Mouse (Mus musculus) T-cell, adult 2 months (primary cell): ENCODE data around the gene Faim.

ENCODE experiments used
- DNase-seq: peaks from one replicate; pipeline ENCODE4 v3.0.0; 2022; ENCODE audit warnings: low spot score

Faim gene

DNA sequence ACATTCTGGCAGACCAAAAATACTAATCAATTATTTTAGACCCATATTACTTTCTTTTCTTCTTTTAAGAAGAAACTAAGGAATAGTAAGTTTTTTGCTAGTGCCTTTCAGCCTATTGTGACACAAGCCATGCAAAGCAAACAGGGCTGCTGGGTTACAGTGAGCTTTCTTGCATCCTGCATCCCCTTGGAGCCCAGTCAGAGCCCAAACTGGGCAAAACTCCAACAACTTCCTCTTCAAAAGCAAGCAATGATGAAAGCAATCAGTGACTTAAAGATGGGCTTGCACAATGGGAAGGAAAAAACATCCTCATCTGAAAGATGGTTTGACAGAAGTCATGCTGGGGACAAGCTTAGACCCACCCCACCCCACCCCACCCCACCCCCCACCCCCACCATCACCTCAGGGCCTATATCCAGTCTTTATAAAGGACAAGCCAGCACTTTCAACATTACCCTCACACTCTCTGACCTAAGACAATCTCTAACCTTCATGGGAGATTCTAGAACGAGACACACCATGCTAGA lies 62.6 kb downstream of the Faim start:
- no peak for DNase-seq

DNA sequence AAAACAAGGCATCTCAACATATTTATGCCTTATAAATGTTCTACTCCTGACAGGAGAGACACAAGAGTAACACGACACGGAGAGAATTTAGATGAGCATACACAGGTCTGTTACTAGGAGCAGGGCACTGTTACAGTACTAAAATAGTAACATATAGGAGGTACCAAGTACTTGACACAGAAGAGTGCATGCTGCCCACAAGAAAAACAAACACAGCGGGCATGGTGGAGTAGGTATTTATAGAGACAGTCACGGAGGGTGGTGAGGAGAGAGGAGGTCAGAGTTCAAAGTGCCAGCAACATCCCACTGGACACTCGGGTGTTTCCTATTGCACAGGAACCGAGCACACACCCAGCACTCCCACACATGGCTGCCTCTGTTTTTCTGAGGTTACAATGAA lies 63.6 kb downstream of the Faim start:
- no peak for DNase-seq
